Mouse (Mus musculus) lung, postnatal 14 days (tissue): Measurements from ENCODE around the gene Relt.

Experiments used
- DNase-seq: peaks from one replicate; pipeline ENCODE4 v3.0.0; 2021

The Relt gene

DNA sequence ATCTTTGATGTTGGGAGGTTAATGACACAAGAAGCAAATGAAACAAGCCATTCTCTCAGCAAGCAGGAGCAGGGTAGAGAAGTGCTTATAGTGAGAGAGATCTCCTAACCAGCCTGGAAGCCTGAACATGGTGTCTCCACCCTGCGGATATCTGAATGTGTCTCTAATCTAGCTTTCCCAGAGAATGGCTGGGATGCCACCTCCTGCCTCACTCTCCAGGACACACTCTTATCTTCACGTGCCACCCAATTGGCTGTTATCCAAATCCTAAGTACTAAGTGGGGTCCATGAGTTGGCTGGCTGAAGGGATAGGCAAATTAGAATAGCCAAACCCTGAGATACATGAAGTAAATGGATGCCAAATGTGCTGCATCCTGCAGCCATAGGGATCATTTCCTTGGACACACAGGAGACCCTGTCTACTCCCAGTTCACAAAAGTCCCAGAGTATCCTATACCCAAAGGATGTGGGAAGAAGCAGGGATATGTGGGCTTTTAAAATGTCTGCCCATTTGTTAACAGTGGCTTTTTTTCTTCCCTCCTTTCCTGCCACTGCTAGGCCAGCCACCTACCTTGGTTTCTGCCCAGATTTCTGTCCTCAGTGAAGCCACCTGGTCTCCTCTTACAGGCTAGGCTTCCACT is 18.7 kb downstream of the Relt start:
- no peak for DNase-seq

DNA sequence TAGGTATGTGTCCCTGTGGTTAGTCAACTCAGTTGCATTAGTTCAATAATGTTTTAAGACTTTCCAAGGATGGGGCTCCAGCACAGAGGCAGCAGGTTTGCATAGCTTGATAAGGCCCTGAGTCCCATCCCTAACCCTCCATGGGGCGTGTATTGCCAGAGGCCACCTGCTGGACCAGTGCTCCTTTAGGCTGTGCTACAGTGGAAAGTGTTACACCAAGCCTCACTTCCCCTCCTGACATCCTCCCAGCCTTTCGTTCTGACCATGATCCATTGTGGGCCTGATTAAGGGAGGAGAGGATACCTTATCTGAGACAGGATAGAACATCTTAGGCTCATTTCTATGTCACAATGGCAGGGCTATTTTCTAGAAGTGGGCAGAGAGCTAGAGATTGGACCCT is 19.4 kb downstream of the Relt start:
- DNase-seq: no peak

DNA sequence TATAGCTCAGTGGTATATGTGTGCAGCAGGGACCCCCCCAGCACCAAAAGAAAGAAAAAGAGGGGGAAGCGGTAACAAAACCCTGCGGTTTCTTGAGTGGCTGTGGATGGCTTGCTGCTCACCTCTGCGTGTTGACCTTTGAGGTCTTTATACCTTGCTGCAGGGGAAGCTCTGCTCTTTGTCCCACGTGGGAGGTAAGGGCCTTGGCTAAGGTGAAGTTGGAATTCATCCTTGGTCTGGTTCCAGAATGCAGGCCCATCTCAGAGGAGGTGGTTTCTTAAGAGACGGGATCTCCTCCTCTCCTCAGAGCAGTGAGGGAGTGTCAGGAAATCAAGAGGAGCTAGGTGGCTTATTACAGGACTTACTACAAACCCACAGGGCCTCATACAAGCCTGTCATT is 21.1 kb downstream of the Relt start:
- no peak for DNase-seq

DNA sequence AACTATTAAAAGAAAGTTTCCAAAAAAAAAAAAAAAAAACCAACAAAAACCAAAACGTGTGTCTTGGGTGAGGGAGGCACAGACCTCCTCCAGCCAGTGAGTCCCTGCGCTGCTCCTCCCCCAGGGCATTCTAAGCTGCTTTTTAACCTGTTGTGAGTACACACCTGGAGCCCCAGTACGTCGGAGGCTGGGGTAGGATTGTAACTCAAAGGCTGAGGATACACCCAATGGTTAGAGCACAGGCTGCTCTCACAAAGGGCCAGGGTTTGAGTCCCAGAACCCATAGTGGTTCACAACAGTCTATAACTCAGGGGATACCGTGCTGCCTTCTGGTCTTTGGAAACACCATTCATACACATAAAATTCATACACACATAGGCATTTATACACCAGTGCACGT is 21.6 kb downstream of the Relt start:
- no peak for DNase-seq

DNA sequence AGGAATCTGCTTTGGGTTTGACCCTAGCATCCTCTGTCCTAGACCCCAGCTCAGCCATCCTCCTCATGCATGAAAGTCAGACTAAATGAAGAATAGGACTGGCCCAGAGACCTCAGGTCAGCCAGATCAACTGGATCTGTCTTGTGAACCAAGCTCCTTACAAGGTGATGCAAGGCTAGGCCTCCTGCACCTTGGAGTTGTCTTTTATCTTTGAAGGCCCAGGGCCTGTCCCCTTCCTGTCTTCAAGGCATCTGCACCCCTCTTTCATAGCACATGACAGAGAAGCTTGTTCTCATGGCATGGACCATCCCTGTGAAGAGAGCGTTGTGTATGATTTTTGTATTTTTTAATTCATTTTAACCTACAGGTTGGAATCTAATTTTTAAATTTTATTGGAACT is 22.3 kb downstream of the Relt start:
- no peak for DNase-seq

GRCm38 (mm10) chr7:100839632-100840402 is 23.4 kb downstream of the Relt start:
- DNase-seq: no peak

GRCm38 (mm10) chr7:100837701-100838100 is 25.5 kb downstream of the Relt start:
- DNase-seq: no peak

DNA sequence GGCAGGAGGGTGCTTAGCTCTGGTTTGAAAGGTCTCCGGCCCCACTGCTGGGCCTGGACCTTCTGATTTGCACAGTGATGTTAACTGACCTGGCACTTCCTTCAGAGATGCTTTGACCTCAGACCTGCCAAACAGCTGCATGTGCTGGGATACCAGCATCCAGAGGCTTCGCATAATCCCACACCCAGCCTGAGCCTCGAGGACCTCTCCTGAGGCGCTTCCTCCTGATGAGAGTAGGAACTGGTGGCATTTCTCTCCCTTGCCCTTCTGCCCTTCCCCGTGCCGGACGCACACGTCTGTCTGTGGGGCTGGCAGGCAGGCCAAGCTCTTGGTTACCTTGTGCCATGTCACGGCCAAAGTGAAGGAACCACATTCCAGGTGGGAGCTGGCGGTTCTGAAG is 26.6 kb downstream of the Relt start:
- no peak for DNase-seq

- DNase-seq: no peak
These were observed 27.5 kb downstream of the Relt start for GRCm38 (mm10) chr7:100835711-100836110.

GRCm38 (mm10) chr7:100835168-100835567 is 28.1 kb downstream of the Relt start:
- no peak for DNase-seq

- DNase-seq: no peak
These were observed 29.4 kb downstream of the Relt start for GRCm38 (mm10) chr7:100833859-100834258.

DNA sequence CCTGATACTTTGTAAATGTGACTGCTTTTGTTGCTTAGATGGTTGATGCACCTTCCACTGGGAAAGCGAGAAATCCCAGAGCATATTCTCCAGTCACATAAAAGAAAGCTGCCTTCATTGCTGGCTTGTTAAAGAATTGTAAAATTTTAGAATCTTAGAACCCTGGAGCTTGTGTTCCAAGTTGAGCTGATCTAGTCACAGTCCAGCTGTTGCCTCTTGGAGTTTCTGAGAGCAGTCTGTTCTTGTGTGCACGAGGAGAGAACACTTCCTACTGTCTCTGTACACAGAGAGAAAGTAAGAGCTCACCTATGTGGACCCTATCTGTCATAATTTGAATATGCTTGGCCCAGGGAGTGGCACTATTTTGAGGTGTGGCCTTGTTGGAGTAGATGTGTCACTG is 34.7 kb downstream of the Relt start:
- no peak for DNase-seq

DNA sequence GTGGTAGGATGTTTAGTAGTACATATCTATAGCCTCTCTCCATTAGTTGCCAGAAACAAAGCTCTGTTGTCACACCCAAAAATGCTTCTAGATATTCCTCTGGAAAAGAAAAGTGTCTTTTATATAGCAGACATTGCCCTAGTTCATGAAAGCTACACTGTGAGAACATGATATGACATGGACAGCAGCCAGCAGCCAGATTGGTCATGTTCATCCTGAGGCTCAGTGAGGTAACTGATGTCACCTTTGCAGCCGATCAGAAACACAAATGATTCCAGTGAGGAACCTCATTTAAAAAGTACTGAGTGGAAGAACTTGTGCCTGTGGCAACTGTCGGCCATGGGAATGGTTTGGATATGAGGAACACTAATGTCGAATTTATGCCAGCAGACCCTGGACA is 38.6 kb downstream of the Relt start:
- DNase-seq: no peak

DNA sequence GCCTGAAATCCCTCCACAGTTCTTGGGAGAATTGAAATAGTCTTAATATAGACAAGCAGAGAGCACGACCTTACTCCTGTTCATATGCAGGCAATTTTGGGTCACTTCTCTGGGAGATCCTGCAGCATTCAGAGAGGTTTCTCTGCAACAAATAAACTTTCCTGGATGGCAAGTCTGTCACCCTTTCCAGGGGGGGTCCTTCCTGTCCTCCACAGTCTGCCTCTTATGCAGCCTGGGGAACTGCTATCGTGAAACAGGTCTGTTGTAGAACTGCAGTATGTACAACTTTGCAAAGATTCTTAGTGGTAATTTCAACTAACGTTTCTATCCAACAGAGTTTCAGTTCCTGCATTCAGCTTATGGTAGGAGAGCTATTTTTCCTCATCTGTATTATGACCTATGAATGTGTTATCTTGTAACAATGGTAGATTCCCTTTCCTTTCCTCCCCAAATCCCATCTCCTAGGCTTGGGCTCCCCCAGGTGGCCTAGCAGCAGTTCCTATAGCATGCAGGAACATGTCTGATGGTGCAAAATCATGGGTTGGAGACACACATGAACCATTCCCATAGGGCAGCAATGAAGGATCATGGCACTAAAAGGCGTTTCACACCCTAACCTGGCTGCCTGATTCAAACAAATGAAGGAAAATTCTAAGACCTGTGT is 44.7 kb downstream of the Relt start:
- DNase-seq: peak; percentile 31

- DNase-seq: no peak
These were observed 45.8 kb downstream of the Relt start for GRCm38 (mm10) chr7:100817442-100817760.

DNA sequence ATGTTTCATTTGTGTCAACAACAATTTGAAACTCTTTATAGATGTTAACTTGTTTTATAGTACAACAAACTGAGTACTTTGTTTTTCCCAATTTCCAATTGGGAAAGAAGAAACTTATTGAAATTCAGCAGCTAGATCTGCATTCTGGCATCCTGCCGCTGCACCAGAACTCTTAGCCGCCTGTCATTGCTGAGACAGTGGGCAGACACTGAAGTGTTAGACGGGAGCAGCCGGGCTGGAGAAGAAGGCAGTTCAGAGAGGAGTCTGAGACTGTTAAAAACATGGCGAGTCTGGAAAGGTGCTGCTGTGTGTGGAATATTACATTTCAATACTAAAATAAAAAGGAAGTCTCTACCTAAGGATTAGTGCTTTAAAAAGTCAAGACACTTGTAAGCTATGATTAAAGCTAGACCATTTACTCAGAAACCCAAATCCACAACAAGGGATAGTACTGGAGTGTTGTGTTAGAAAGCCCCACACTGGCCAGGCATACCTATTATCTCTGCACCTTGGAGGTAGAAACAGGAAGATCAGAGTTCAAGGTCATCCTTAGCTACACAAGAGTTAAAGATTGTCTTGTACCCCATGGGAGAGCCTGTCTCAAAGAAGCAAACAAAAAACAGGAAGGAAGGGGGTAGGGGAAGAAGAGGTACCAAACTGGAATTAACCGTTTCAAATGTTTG is 46.3 kb downstream of the Relt start:
- no peak for DNase-seq

DNA sequence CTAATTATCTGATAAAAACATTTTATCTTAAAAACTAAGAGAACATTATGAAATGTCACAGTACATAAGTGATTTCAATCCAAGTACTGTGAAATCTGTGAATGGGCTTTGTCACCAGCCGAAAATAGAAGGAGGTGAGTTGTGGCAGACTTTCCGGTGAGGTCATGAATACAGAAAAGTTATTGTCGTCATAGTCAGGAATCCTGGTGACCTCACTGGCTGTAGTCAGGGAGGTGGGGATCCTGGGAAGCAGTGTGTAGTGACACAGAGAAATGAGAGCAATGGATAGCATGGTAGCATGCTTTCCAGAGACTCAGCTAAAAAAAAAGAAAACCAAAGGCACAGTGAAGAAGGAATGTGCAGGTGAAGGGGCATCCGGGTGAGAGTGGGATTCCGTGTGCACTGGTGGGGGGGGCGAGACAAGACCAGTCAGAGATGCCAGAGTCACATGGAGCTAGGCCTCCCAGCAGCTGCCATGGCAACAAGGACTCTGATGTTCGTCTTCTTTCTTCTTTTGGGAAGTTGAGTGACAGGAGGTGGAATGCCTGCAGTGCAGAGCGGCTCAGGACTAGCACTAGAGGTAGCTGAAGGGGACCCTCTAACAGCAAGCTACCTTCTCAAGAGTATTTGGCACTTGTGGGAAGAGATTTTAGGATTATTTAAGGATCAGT is 47.2 kb downstream of the Relt start:
- DNase-seq: no peak

DNA sequence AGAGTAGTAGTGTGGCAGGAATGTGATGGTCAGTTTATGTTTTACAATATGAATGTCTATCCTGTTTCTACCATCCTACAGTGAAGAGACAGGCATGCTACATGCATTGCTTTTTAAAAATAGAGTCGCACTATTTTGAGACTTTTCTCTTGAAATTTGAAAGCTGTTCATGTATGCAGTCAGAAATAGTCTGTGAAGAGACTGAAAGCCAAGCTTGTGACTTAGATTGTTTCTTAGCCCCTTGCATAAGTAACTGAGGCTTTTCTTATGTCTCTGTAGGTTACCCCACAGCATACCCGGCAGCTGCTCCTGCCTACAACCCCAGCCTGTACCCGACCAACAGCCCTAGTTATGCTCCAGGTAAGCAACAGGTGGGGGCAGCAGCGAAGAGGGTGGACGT is 50.6 kb downstream of the Relt start:
- DNase-seq: no peak

- no peak for DNase-seq
These were observed 51.3 kb downstream of the Relt start for GRCm38 (mm10) chr7:100811912-100812311.

- DNase-seq: no peak
These were observed 57.9 kb downstream of the Relt start for GRCm38 (mm10) chr7:100805391-100805790.

DNA sequence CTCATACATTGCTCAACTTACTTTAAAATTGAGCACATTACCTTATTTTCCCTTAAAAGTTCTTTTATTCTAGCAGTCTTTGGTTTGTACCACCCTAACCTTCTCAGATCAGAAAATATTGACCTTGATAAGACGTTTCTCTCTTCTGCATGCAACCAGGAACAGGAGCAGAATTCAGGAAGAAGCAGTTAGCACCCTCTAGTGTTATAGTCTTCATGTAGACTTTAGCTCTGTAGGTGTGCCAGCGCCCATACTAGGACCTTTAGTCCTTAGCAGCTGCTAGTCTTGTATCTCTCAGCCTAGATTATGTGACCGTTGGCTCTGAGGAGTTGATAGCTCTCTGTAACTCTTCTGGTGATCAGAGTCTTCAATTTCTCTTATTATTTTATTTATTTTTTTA is 64.4 kb downstream of the Relt start:
- DNase-seq: peak; percentile 5
